Mouse (Mus musculus): ENCODE data around the gene Alx3.
A peak's percentile ranks its signal among the peaks of the same experiment; 100 is the strongest.

The Alx3 gene

GRCm38 (mm10) chr3:107582875-107583767 lies 11.7 kb upstream of the Alx3 start:
- DNase-seq (ENCODE audit: low spot score), result no peak

GRCm38 (mm10) chr3:107583893-107584292 lies 10.9 kb upstream of the Alx3 start:
- no peak for DNase-seq (ENCODE audit: low spot score)

- DNase-seq (ENCODE audit: low spot score), result no peak
Observed at GRCm38 (mm10) chr3:107586504-107586903, 8.3 kb upstream of the Alx3 start.

GRCm38 (mm10) chr3:107591612-107592011 lies 3.2 kb upstream of the Alx3 start:
- no peak for DNase-seq (ENCODE audit: low spot score)

- no peak for DNase-seq (ENCODE audit: low spot score)
Observed at GRCm38 (mm10) chr3:107593632-107594031, 1.2 kb upstream of the Alx3 start.

- DNase-seq (ENCODE audit: low spot score), result no peak
Observed at GRCm38 (mm10) chr3:107595264-107595937, 570 bp downstream of the Alx3 start.

- no peak for DNase-seq (ENCODE audit: low spot score)
Observed at GRCm38 (mm10) chr3:107595938-107596461, 1.2 kb downstream of the Alx3 start.

- DNase-seq (ENCODE audit: low spot score), result no peak
Observed at GRCm38 (mm10) chr3:107596559-107596958, 1.7 kb downstream of the Alx3 start.

- no peak for DNase-seq (ENCODE audit: low spot score)
Observed at GRCm38 (mm10) chr3:107597134-107597533, 2.3 kb downstream of the Alx3 start.

- DNase-seq (ENCODE audit: low spot score), result no peak
Observed at GRCm38 (mm10) chr3:107597586-107598389, 3.0 kb downstream of the Alx3 start.

- DNase-seq (ENCODE audit: low spot score), result no peak
Observed at GRCm38 (mm10) chr3:107600127-107600526, 5.3 kb downstream of the Alx3 start.

GRCm38 (mm10) chr3:107605304-107605703 lies 10.5 kb downstream of the Alx3 start:
- DNase-seq (ENCODE audit: low spot score), result peak; percentile 56

GRCm38 (mm10) chr3:107607221-107607620 lies 12.4 kb downstream of the Alx3 start:
- no peak for DNase-seq (ENCODE audit: low spot score)

GRCm38 (mm10) chr3:107608808-107609207 lies 14.0 kb downstream of the Alx3 start:
- no peak for DNase-seq (ENCODE audit: low spot score)

- no peak for DNase-seq (ENCODE audit: low spot score)
Observed at GRCm38 (mm10) chr3:107609376-107609775, 14.5 kb downstream of the Alx3 start.

GRCm38 (mm10) chr3:107611394-107611793 lies 16.6 kb downstream of the Alx3 start:
- no peak for DNase-seq (ENCODE audit: low spot score)

GRCm38 (mm10) chr3:107612902-107613525 lies 18.2 kb downstream of the Alx3 start:
- DNase-seq (ENCODE audit: low spot score), result peak; percentile 66

GRCm38 (mm10) chr3:107617800-107618199 lies 23.0 kb downstream of the Alx3 start:
- no peak for DNase-seq (ENCODE audit: low spot score)

GRCm38 (mm10) chr3:107619911-107620310 lies 25.1 kb downstream of the Alx3 start:
- no peak for DNase-seq (ENCODE audit: low spot score)

- no peak for DNase-seq (ENCODE audit: low spot score)
Observed at GRCm38 (mm10) chr3:107621286-107622075, 26.6 kb downstream of the Alx3 start.

GRCm38 (mm10) chr3:107622537-107622936 lies 27.7 kb downstream of the Alx3 start:
- no peak for DNase-seq (ENCODE audit: low spot score)
